Mouse (Mus musculus): ENCODE data around the gene Pitpnc1. TPM values are rescaled to one million over a fixed set of nuclear protein-coding genes. Genes with fewer than 3 reads are reported as not detected.

Gene Pitpnc1
- polyA plus RNA-seq, 1 experiment from 2014 or later: 15.7 TPM

GRCm38 (mm10) chr11:107400826-107401225 is 69.7 kb downstream of the Pitpnc1 start:
- 69% methylated on average over 7 of the region's 7 CpGs for WGBS
- Histone ChIP-seq H3K27me3 (ENCODE audit: control insufficient read depth, insufficient read depth, low read length) (no peaks in the 10 kb centered on the region), H3K9ac (replicated peaks; ENCODE audit: low read depth, low read length) (no peak overlapping the region), H3K4me3 (ENCODE audit: low read depth, low read length) (no peak overlapping the region), H3K27ac (ENCODE audit: low read length) (no peak overlapping the region), H3K9me3 (ENCODE audit: control insufficient read depth, low read depth, low read length) (no peaks in the 10 kb centered on the region), H3K36me3 (ENCODE audit: control insufficient read depth, insufficient read depth, low read length) (no peaks in the 10 kb centered on the region), H3K4me2 (replicated peaks; ENCODE audit: low read depth, low read length) (no peak overlapping the region), H3K4me1 (ENCODE audit: control insufficient read depth, insufficient read depth, low read length) (no peaks in the 10 kb centered on the region)
- no peak for ATAC-seq (ENCODE audit: insufficient number of reproducible peaks, insufficient read depth, low FRiP score, low read depth)

- Histone ChIP-seq H3K9ac (replicated peaks; ENCODE audit: low read depth, low read length) (no peak overlapping the region), H3K4me1 (ENCODE audit: control insufficient read depth, insufficient read depth, low read length) (no peaks in the 10 kb centered on the region), H3K4me2 (replicated peaks; ENCODE audit: low read depth, low read length) (no peak overlapping the region), H3K27ac (ENCODE audit: low read length) (no peak overlapping the region), H3K27me3 (ENCODE audit: control insufficient read depth, insufficient read depth, low read length) (no peaks in the 10 kb centered on the region), H3K9me3 (ENCODE audit: control insufficient read depth, low read depth, low read length) (no peaks in the 10 kb centered on the region), H3K4me3 (ENCODE audit: low read depth, low read length) (no peak overlapping the region), H3K36me3 (ENCODE audit: control insufficient read depth, insufficient read depth, low read length) (no peaks in the 10 kb centered on the region)
- no peak for ATAC-seq (ENCODE audit: insufficient number of reproducible peaks, insufficient read depth, low FRiP score, low read depth)
- WGBS: 62% methylated on average over 10 of the region's 10 CpGs
Measured at GRCm38 (mm10) chr11:107400005-107400404, 70.5 kb downstream of the Pitpnc1 start.

GRCm38 (mm10) chr11:107397326-107397998 is 73.0 kb downstream of the Pitpnc1 start:
- H3K4me1 ChIP-seq (ENCODE audit: control insufficient read depth, insufficient read depth, low read length): no peaks in the 10 kb centered on the region
- H3K9ac ChIP-seq (replicated peaks; ENCODE audit: low read depth, low read length): no peak overlapping the region
- H3K9me3 ChIP-seq (ENCODE audit: control insufficient read depth, low read depth, low read length): no peaks in the 10 kb centered on the region
- no peak overlapping the region for H3K4me2 ChIP-seq (replicated peaks; ENCODE audit: low read depth, low read length)
- no peak for ATAC-seq (ENCODE audit: insufficient number of reproducible peaks, insufficient read depth, low FRiP score, low read depth)
- no peaks in the 10 kb centered on the region for H3K27me3 ChIP-seq (ENCODE audit: control insufficient read depth, insufficient read depth, low read length)
- no peaks in the 10 kb centered on the region for H3K36me3 ChIP-seq (ENCODE audit: control insufficient read depth, insufficient read depth, low read length)
- 58% methylated on average over 10 of the region's 10 CpGs for WGBS
- no peak overlapping the region for H3K27ac ChIP-seq (ENCODE audit: low read length)
- no peak overlapping the region for H3K4me3 ChIP-seq (ENCODE audit: low read depth, low read length)

- H3K27ac ChIP-seq (ENCODE audit: low read length): no peak overlapping the region
- H3K36me3 ChIP-seq (ENCODE audit: control insufficient read depth, insufficient read depth, low read length): no peaks in the 10 kb centered on the region
- no peak overlapping the region for H3K4me2 ChIP-seq (replicated peaks; ENCODE audit: low read depth, low read length)
- no peak overlapping the region for H3K9ac ChIP-seq (replicated peaks; ENCODE audit: low read depth, low read length)
- H3K9me3 ChIP-seq (ENCODE audit: control insufficient read depth, low read depth, low read length): no peaks in the 10 kb centered on the region
- H3K27me3 ChIP-seq (ENCODE audit: control insufficient read depth, insufficient read depth, low read length): no peaks in the 10 kb centered on the region
- no peak for ATAC-seq (ENCODE audit: insufficient number of reproducible peaks, insufficient read depth, low FRiP score, low read depth)
- no peaks in the 10 kb centered on the region for H3K4me1 ChIP-seq (ENCODE audit: control insufficient read depth, insufficient read depth, low read length)
- 90% methylated on average over 3 of the region's 3 CpGs for WGBS
- H3K4me3 ChIP-seq (ENCODE audit: low read depth, low read length): no peak overlapping the region
Measured at GRCm38 (mm10) chr11:107394245-107394644, 76.3 kb downstream of the Pitpnc1 start.

- WGBS: 70% methylated on average over 12 of the region's 12 CpGs
- H3K9me3 ChIP-seq (ENCODE audit: control insufficient read depth, low read depth, low read length): no peaks in the 10 kb centered on the region
- no peaks in the 10 kb centered on the region for H3K4me1 ChIP-seq (ENCODE audit: control insufficient read depth, insufficient read depth, low read length)
- H3K27ac ChIP-seq (ENCODE audit: low read length): no peak overlapping the region
- no peaks in the 10 kb centered on the region for H3K27me3 ChIP-seq (ENCODE audit: control insufficient read depth, insufficient read depth, low read length)
- H3K4me2 ChIP-seq (replicated peaks; ENCODE audit: low read depth, low read length): no peak overlapping the region
- H3K36me3 ChIP-seq (ENCODE audit: control insufficient read depth, insufficient read depth, low read length): no peaks in the 10 kb centered on the region
- no peak overlapping the region for H3K9ac ChIP-seq (replicated peaks; ENCODE audit: low read depth, low read length)
- ATAC-seq (ENCODE audit: insufficient number of reproducible peaks, insufficient read depth, low FRiP score, low read depth): no peak
- H3K4me3 ChIP-seq (ENCODE audit: low read depth, low read length): no peak overlapping the region
Measured at GRCm38 (mm10) chr11:107393828-107394165, 76.7 kb downstream of the Pitpnc1 start.

GRCm38 (mm10) chr11:107393154-107393827 is 77.2 kb downstream of the Pitpnc1 start:
- H3K36me3 ChIP-seq (ENCODE audit: control insufficient read depth, insufficient read depth, low read length): no peaks in the 10 kb centered on the region
- no peak overlapping the region for H3K4me2 ChIP-seq (replicated peaks; ENCODE audit: low read depth, low read length)
- no peak overlapping the region for H3K27ac ChIP-seq (ENCODE audit: low read length)
- no peaks in the 10 kb centered on the region for H3K27me3 ChIP-seq (ENCODE audit: control insufficient read depth, insufficient read depth, low read length)
- no peak overlapping the region for H3K9ac ChIP-seq (replicated peaks; ENCODE audit: low read depth, low read length)
- no peaks in the 10 kb centered on the region for H3K4me1 ChIP-seq (ENCODE audit: control insufficient read depth, insufficient read depth, low read length)
- no peaks in the 10 kb centered on the region for H3K9me3 ChIP-seq (ENCODE audit: control insufficient read depth, low read depth, low read length)
- H3K4me3 ChIP-seq (ENCODE audit: low read depth, low read length): no peak overlapping the region
- WGBS: 83% methylated on average over 7 of the region's 7 CpGs
- no peak for ATAC-seq (ENCODE audit: insufficient number of reproducible peaks, insufficient read depth, low FRiP score, low read depth)

GRCm38 (mm10) chr11:107390540-107390939 is 80.0 kb downstream of the Pitpnc1 start:
- no peak for ATAC-seq (ENCODE audit: insufficient number of reproducible peaks, insufficient read depth, low FRiP score, low read depth)
- no peaks in the 10 kb centered on the region for H3K36me3 ChIP-seq (ENCODE audit: control insufficient read depth, insufficient read depth, low read length)
- no peak overlapping the region for H3K9ac ChIP-seq (replicated peaks; ENCODE audit: low read depth, low read length)
- H3K4me3 ChIP-seq (ENCODE audit: low read depth, low read length): no peak overlapping the region
- no peak overlapping the region for H3K4me2 ChIP-seq (replicated peaks; ENCODE audit: low read depth, low read length)
- no peak overlapping the region for H3K27ac ChIP-seq (ENCODE audit: low read length)
- H3K9me3 ChIP-seq (ENCODE audit: control insufficient read depth, low read depth, low read length): no peaks in the 10 kb centered on the region
- no peaks in the 10 kb centered on the region for H3K4me1 ChIP-seq (ENCODE audit: control insufficient read depth, insufficient read depth, low read length)
- WGBS: 45% methylated on average over 2 of the region's 2 CpGs
- H3K27me3 ChIP-seq (ENCODE audit: control insufficient read depth, insufficient read depth, low read length): no peaks in the 10 kb centered on the region

GRCm38 (mm10) chr11:107390001-107390400 is 80.5 kb downstream of the Pitpnc1 start:
- Histone ChIP-seq H3K4me2 (replicated peaks; ENCODE audit: low read depth, low read length) (no peak overlapping the region), H3K27me3 (ENCODE audit: control insufficient read depth, insufficient read depth, low read length) (no peaks in the 10 kb centered on the region), H3K4me1 (ENCODE audit: control insufficient read depth, insufficient read depth, low read length) (no peaks in the 10 kb centered on the region), H3K27ac (ENCODE audit: low read length) (no peak overlapping the region), H3K9me3 (ENCODE audit: control insufficient read depth, low read depth, low read length) (no peaks in the 10 kb centered on the region), H3K36me3 (ENCODE audit: control insufficient read depth, insufficient read depth, low read length) (no peaks in the 10 kb centered on the region), H3K9ac (replicated peaks; ENCODE audit: low read depth, low read length) (no peak overlapping the region), H3K4me3 (ENCODE audit: low read depth, low read length) (no peak overlapping the region)
- no peak for ATAC-seq (ENCODE audit: insufficient number of reproducible peaks, insufficient read depth, low FRiP score, low read depth)
- WGBS: 54% methylated on average over 10 of the region's 10 CpGs

GRCm38 (mm10) chr11:107386481-107386880 is 84.0 kb downstream of the Pitpnc1 start:
- Histone ChIP-seq H3K27ac (ENCODE audit: low read length) (no peak overlapping the region), H3K36me3 (ENCODE audit: control insufficient read depth, insufficient read depth, low read length) (no peaks in the 10 kb centered on the region), H3K4me3 (ENCODE audit: low read depth, low read length) (no peak overlapping the region), H3K9ac (replicated peaks; ENCODE audit: low read depth, low read length) (no peak overlapping the region), H3K27me3 (ENCODE audit: control insufficient read depth, insufficient read depth, low read length) (no peaks in the 10 kb centered on the region), H3K4me2 (replicated peaks; ENCODE audit: low read depth, low read length) (no peak overlapping the region), H3K4me1 (ENCODE audit: control insufficient read depth, insufficient read depth, low read length) (no peaks in the 10 kb centered on the region), H3K9me3 (ENCODE audit: control insufficient read depth, low read depth, low read length) (no peaks in the 10 kb centered on the region)
- WGBS: 72% methylated on average over 10 of the region's 10 CpGs
- no peak for ATAC-seq (ENCODE audit: insufficient number of reproducible peaks, insufficient read depth, low FRiP score, low read depth)

All from stomach, embryonic 14.5 days (tissue).